Mouse (Mus musculus) G1E-ER4 (cell line): Measurements from ENCODE around the gene Spem2. TPM values are rescaled to one million over a fixed set of nuclear protein-coding genes. Genes with fewer than 3 reads are reported as not detected.

Source experiments
- GATA1 ChIP-seq: IDR thresholded peaks from one replicate; pipeline ENCODE4 v1.8.0; 2012; ENCODE audit warnings: low read length, inconsistent platforms
- polyA plus RNA-seq: library from polyadenylated mRNA; stranded (reverse); fragments of >175 nt; gene quantifications from 2 replicates; pipeline ENCODE4 v1.2.3, GENCODE M21; 2012

Gene Spem2
- polyA plus RNA-seq, 1 experiment, result not detected

- no peak for TF ChIP-seq GATA1
Measured at GRCm38 (mm10) chr11:69806378-69806777, 11.9 kb downstream of the Spem2 start.

DNA sequence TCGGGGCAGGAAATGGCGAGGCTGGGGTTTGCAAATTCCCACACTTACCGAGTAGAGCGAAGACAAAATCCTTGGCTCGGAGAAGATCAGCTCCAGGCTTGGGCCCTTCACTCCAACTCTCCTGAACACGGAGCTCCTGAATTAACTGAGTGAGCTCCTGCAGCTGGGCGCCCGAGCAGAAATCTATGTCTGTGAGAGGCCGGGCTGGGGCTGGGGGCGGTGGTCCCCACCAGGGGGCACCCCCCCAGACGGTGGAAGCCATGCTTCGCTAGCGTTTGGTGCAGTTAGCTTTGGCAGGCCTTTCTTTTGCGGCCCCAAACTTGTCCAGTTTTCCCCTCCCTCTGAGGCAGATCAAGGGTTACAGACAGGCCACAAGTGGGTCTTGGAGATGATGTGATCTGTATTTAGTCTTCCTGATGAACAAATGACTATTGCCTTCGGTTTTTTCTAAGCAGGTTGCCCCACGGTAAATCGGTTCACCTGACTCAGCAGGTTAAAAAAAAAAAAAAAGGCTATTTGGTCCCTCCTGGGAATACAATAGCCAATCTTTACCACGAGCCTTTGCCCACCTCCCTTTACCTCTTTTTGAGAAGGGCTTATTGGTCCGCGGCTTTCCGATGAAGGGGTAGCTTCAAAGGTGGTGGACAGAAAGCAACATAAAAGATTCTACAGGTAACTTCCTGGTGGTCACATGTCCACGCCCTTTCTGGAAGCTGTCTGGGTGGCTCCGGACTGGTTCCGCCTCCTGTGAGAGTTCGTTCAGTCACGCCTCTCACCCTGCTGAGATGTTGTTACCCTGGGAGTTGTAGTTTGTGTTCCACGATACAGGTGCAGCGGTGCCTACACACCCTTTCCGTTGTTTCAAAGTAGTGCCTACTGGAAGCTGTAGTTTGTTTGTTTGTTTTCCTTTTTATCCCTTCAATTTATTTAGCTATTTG is 13.0 kb downstream of the Spem2 start, which contains the start of gene Tmem102:
TSS of gene Tmem102 (minus strand) at position 653 of the 938 bp plus-strand sequence.
- TF ChIP-seq GATA1, result no peak

DNA sequence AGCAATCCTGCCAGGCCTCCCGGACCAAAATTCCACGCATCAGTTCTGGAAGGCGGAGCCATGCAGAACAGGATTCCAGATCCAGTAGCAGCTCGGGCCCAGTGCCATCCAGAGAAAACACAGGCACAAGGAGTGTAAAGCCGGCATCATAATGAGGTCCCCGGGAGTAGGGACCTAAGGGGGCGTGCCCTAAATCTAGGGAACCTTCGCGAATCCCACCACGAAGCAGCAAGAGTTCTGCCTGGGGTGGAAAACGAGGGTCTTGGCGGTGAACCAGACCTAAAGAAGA is 13.7 kb downstream of the Spem2 start:
- no peak for TF ChIP-seq GATA1

- TF ChIP-seq GATA1, result no peak
Measured at GRCm38 (mm10) chr11:69803786-69804651, 14.2 kb downstream of the Spem2 start.

DNA sequence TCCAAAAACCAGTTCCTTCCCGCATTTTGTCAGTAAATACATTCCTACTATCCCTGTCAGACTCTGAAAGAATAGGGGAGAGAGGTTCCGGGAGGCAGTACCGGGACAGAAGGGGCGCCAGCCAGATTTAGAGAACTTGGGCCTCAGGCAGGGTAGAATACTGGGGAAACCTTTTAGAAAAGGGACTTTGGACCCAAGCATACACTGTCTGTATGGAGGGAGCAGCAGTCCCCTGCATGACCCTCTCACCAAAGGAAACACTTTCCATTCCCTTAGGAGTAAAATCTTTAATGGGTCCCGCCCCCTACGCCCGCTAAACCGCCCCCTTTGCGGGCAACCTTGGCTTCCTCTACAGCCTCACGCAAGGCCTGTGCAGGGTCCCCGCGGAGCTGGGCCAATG is 14.9 kb downstream of the Spem2 start:
- TF ChIP-seq GATA1, result no peak

DNA sequence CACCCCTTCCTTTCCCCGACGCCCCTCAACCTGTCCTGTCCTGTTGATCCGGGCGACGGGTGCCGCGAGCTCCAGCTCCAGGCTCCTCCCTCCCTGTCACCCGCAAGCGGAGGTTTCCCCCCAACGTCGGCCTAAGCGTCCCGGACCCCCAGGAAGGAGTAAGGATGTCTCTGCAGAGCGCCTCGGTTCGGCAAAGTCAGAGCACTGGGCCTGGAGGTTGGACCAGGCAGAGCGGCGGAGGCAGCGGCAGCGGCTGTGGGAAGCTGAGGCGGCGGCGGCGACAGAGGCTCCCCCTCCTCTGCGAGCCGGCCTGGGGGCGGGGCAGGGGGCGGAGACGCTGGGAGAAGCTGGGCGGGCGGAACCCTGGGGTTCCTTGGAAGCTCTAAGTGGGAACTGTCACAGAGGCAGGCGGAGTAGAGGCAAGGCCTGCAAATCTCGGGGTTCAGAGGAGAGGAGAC is 15.6 kb downstream of the Spem2 start:
- no peak for TF ChIP-seq GATA1

- TF ChIP-seq GATA1, result no peak
Measured at GRCm38 (mm10) chr11:69801379-69801977, 16.8 kb downstream of the Spem2 start, which contains the start of gene Fgf11. TSS of gene Fgf11 (minus strand) at chr11:69801857.

DNA sequence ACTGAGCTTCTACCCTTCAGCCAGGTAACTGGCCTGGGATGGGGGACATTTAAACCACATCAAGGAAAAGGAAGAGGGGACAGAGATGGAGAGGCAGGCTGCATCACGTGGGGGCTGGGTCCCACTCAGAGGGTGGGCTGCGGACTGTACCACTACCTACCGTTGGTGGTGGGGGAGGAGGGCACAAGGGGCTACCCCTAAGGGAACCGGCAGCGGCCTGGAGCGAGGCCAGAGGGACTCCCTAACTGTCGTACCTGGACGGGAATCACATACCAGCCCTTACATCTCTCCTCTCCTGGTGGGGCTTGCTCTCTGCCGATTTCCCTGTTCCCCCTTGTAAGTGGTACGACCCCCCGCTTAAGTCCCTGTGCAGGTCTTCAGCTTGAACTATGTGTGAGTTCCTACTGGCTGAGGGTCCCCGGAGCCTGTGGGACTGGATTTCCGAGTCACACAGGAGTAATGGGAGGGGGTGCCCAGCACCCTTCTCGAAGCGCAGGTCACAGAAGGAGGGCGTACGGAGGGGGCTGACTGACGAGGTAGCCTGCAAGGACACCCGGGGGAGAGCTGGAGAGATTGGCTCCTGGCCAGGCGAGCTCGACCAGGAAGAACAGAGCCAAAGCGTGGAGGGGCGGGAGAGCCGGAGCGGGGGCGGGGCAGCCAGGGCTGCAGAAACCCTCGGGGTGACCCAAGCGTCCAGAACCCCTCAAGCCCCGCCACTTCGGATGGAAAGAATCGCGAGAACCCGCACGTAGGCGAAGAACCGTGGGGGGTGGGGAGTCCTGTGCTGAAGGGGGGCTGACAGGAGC is 17.7 kb downstream of the Spem2 start:
- TF ChIP-seq GATA1, result no peak

DNA sequence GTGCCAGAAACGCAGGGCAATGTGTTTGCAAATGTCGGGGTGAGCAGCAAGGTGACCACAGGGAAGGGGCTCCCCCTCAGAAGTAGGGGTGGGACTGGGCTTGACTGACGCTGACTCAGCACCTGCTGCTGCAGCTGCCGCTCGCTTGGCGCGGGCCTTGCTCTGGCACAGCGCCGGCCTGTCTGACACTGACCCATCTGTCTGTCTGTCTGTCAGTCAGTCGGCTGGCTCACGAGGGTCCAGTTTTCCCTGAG is 18.2 kb downstream of the Spem2 start:
- no peak for TF ChIP-seq GATA1

GRCm38 (mm10) chr11:69799394-69800137 is 18.7 kb downstream of the Spem2 start:
- TF ChIP-seq GATA1, result no peak

DNA sequence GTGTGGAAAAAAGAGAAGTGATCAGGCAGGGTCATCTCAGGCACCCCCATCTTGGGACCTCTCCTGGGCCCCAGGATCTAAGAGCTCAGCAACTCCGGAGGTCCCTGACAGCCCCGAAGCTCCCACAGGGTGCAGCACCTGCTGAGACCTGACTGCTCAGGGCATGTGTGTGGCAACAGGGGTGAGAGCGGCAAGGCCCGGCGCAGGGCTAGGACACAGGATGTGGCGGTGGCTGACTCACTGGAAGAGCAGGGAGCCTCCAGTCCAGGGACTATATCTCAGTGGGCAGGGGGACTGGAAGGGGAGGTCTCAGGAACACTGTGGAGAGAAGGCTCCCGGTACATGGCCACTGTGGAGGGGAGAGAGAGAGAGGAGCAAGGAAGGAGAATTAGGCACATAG is 20.3 kb downstream of the Spem2 start:
- no peak for TF ChIP-seq GATA1

DNA sequence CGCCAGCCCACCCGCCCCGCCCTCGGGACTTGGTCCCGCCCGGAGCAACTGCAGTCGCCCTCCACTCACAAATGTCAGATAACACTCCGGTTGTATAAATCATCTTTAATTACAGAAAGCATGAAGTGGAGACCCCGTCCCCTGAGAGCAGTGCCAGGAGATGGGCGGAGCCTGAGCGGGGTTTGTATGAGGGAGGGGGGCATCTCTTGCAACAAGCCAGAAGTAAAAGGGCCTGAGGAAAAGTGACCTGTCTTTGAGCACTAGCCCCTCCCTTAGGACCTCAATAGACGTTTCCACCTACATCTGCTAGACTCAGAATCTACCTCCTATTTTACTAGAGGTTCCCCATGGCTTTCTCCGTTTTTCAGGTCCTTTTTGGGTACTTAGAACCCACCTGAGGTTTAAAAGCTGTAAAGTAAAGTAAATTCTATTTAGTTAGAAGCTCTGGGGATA is 22.3 kb downstream of the Spem2 start:
- no peak for TF ChIP-seq GATA1

DNA sequence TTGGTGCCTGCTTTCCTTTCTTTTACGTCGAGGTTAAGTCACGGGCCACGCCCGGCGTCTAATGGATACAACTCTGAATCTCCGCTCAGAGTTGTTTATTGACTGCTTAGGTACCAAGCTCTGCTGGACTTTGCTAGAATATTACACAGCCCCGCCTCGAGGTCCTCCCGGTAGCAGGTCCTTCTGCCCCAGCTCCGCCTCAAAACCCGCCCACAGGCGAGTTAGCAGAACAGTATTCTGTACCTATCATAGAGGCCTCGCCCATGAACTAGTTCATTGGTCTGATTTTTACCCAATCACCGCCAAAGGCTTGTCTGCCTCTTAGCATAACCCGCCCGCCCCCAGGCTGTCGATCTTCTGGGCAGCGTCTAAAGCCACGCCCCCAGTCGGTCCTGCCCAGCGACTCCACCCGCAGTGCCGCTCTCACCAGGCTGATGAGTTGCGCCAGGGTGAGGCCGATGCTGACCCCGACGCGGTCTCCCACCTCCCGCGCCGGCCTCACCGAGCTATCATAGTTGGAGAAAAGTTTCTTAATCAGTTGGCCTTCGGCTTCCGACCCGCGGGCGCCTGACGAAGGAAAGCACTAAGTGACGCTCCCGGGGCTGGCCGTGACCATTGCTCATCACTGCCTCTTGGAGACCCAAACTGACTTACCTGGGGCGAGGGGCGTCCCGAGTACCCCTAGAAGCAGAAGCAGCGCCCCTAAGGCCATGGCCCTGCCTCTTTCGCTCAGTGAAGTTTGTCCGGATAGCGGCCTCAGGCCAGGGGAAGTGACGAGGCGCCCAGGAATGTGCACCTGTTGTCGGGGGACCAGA is 22.9 kb downstream of the Spem2 start, which contains the start of gene Chrnb1:
TSS of gene Chrnb1 (minus strand) at position 776 of the 815 bp plus-strand sequence.
- no peak for TF ChIP-seq GATA1
